Mouse (Mus musculus): ENCODE results near the gene Tprgl.

Tprgl gene

DNA sequence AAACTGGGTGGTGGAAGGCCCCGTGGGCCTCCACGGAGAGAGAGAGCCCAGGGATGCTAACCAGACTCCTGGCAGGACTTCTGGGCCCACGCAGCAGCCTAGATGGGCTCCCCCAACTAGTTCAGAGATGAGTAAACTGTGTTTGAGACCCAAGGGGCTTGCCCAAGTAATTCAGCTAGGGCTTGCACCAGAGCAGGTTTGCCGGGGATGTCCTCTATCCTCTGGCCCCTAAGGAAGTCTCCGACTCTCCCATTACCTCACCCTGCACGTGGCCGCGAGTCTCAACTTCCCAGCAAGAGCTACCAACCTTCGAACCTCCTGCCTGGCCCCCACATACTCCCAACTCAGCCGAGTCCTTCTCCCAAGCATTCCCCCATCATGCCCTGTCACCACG lies 50.6 kb downstream of the Tprgl start:
- DNase-seq, result no peak

DNA sequence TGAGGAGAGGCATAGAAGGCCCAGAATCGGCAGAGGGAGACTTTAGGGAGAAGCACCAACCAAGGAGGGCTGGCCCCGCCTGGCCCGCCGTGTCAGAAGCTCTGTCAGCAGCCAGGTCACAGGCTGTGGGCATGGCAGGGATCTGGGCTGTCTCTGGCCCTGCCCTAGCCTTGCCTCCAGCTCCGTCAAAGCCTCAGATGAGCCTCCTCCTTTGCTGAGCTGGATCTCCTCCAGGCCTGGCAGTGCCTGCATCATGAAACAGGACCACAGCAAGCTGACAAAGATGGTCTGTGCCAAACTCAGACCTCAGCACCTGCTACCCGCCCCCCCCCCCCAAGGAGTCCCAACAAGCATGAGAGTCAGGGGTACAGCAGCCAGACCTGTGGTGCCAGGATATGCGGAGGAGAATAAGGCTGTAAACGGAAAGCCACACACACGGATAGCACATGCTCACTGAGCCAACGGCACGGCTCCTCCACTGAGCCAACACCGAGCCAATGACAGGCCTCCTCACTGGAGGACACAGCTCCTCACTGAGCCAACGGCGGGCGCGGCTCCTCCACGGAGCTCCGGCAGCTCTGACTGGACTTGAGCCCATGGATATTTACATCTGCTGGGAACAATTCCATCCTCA lies 51.1 kb downstream of the Tprgl start:
- DNase-seq, result no peak

All from B cell, adult 2 months (primary cell).